Mouse (Mus musculus): ENCODE measurements around the gene Ptpra. TPM values are rescaled to one million over a fixed set of nuclear protein-coding genes. Genes with fewer than 3 reads are reported as not detected.
A peak's percentile ranks its signal among the peaks of the same experiment; 100 is the strongest.

Gene Ptpra
- polyA plus RNA-seq, 1 experiment from 2014 or later = 158 TPM

GRCm38 (mm10) chr2:130554841-130555240 is 104.8 kb downstream of the Ptpra start:
- Histone ChIP-seq H3K9ac (no peak overlapping the region), H3K27me3 (ENCODE audit: control insufficient read depth, insufficient read depth, low read length) (no peaks in the 10 kb centered on the region), H3K27ac (no peak overlapping the region), H3K9me3 (ENCODE audit: control insufficient read depth, low read length) (no peaks in the 10 kb centered on the region), H3K4me1 (replicated peaks; ENCODE audit: control insufficient read depth, insufficient read depth, low read length) (no peaks in the 10 kb centered on the region), H3K4me3 (replicated peaks; ENCODE audit: low read length) (no peak overlapping the region), H3K4me2 (replicated peaks) (no peak overlapping the region), H3K36me3 (replicated peaks; ENCODE audit: control insufficient read depth, insufficient read depth) (peaks cover 77% of the 10 kb centered on the region)
- no peak for DNase-seq (ENCODE audit: low spot score)
- WGBS = 90% methylated on average over 7 of the region's 7 CpGs
- no peak for ATAC-seq (ENCODE audit: low FRiP score)

- H3K9me3 ChIP-seq (ENCODE audit: control insufficient read depth, low read length) = no peaks in the 10 kb centered on the region
- no peak for ATAC-seq (ENCODE audit: low FRiP score)
- H3K4me1 ChIP-seq (replicated peaks; ENCODE audit: control insufficient read depth, insufficient read depth, low read length) = no peaks in the 10 kb centered on the region
- H3K4me3 ChIP-seq (replicated peaks; ENCODE audit: low read length) = no peak overlapping the region
- DNase-seq (ENCODE audit: low spot score) = no peak
- no peak overlapping the region for H3K4me2 ChIP-seq (replicated peaks)
- no peak overlapping the region for H3K9ac ChIP-seq
- 92% methylated on average over 1 of the region's 1 CpGs for WGBS
- no peaks in the 10 kb centered on the region for H3K27me3 ChIP-seq (ENCODE audit: control insufficient read depth, insufficient read depth, low read length)
- H3K27ac ChIP-seq = no peak overlapping the region
- peaks cover 64% of the 10 kb centered on the region for H3K36me3 ChIP-seq (replicated peaks; ENCODE audit: control insufficient read depth, insufficient read depth)
Observed at GRCm38 (mm10) chr2:130556292-130556691, 106.2 kb downstream of the Ptpra start.

GRCm38 (mm10) chr2:130557462-130557861 is 107.4 kb downstream of the Ptpra start:
- H3K36me3 ChIP-seq (replicated peaks; ENCODE audit: control insufficient read depth, insufficient read depth) = peaks cover 52% of the 10 kb centered on the region
- H3K9me3 ChIP-seq (ENCODE audit: control insufficient read depth, low read length) = no peaks in the 10 kb centered on the region
- no peak for ATAC-seq (ENCODE audit: low FRiP score)
- no peak overlapping the region for H3K4me2 ChIP-seq (replicated peaks)
- no peak overlapping the region for H3K4me3 ChIP-seq (replicated peaks; ENCODE audit: low read length)
- WGBS = 98% methylated on average over 2 of the region's 2 CpGs
- no peak overlapping the region for H3K27ac ChIP-seq
- no peaks in the 10 kb centered on the region for H3K4me1 ChIP-seq (replicated peaks; ENCODE audit: control insufficient read depth, insufficient read depth, low read length)
- no peak for DNase-seq (ENCODE audit: low spot score)
- H3K27me3 ChIP-seq (ENCODE audit: control insufficient read depth, insufficient read depth, low read length) = no peaks in the 10 kb centered on the region
- no peak overlapping the region for H3K9ac ChIP-seq

- ATAC-seq (ENCODE audit: low FRiP score) (no peak), DNase-seq (ENCODE audit: low spot score) (no peak)
- WGBS = 63% methylated on average over 2 of the region's 2 CpGs
- H3K4me1 ChIP-seq (replicated peaks; ENCODE audit: control insufficient read depth, insufficient read depth, low read length) = peaks cover 4% of the 10 kb centered on the region; the same call in 1 of the 2 replicates
- H3K27me3 ChIP-seq (ENCODE audit: control insufficient read depth, insufficient read depth, low read length) = no peaks in the 10 kb centered on the region
- H3K9me3 ChIP-seq (ENCODE audit: control insufficient read depth, low read length) = no peaks in the 10 kb centered on the region
- H3K4me2 ChIP-seq (replicated peaks) = no peak overlapping the region
- H3K36me3 ChIP-seq (replicated peaks; ENCODE audit: control insufficient read depth, insufficient read depth) = peaks cover 46% of the 10 kb centered on the region
- H3K27ac ChIP-seq = no peak overlapping the region
- no peak overlapping the region for H3K9ac ChIP-seq
- no peak overlapping the region for H3K4me3 ChIP-seq (replicated peaks; ENCODE audit: low read length)
Observed at GRCm38 (mm10) chr2:130558015-130558414, 107.9 kb downstream of the Ptpra start.

GRCm38 (mm10) chr2:130563212-130564055 is 113.4 kb downstream of the Ptpra start, which contains the start of gene Mrps26:
Mrps26 (plus strand) TSS chr2:130563742.
- H3K36me3 ChIP-seq (replicated peaks; ENCODE audit: control insufficient read depth, insufficient read depth) = peaks cover 25% of the 10 kb centered on the region
- H3K9ac ChIP-seq = peak within 1 kb of the TSS; percentile 95
- H3K4me3 ChIP-seq (replicated peaks; ENCODE audit: low read length) = peak within 1 kb of the TSS; percentile 95
- ATAC-seq (ENCODE audit: low FRiP score) = peak; percentile 99
- peak within 1 kb of the TSS; percentile 88 for H3K4me2 ChIP-seq (replicated peaks)
- peak; percentile 87 for DNase-seq (ENCODE audit: low spot score)
- H3K27ac ChIP-seq = peak within 1 kb of the TSS; percentile 38
- H3K27me3 ChIP-seq (ENCODE audit: control insufficient read depth, insufficient read depth, low read length) = no peaks in the 10 kb centered on the region
- H3K4me1 ChIP-seq (replicated peaks; ENCODE audit: control insufficient read depth, insufficient read depth, low read length) = peaks cover 20% of the 10 kb centered on the region
- no peaks in the 10 kb centered on the region for H3K9me3 ChIP-seq (ENCODE audit: control insufficient read depth, low read length)
- WGBS = under 1% methylated on average over 61 of the region's 61 CpGs

DNA sequence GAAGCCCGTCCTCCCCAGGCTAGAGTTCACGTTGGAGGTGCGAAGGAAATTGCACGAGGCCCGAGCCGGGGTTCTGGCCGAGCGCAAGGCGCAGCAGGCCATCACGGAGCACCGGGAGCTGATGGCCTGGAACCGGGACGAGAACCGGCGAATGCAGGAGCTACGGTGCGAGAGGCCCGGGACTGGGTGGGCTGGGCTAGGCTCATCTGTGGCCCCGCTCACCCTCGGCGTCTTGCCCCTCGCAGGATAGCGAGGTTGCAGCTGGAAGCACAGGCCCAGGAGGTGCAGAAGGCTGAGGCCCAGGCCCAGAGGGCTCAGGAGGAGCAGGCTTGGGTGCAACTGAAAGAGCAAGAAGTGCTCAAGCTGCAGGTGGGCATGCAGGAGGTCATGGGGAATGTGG is 114.0 kb downstream of the Ptpra start:
- H3K4me3 ChIP-seq (replicated peaks; ENCODE audit: low read length) = peak overlapping the region; percentile 95
- no peaks in the 10 kb centered on the region for H3K27me3 ChIP-seq (ENCODE audit: control insufficient read depth, insufficient read depth, low read length)
- no peak for ATAC-seq (ENCODE audit: low FRiP score)
- peak overlapping the region; percentile 88 for H3K4me2 ChIP-seq (replicated peaks)
- peak overlapping the region; percentile 95 for H3K9ac ChIP-seq
- no peak overlapping the region for H3K27ac ChIP-seq
- no peaks in the 10 kb centered on the region for H3K9me3 ChIP-seq (ENCODE audit: control insufficient read depth, low read length)
- DNase-seq (ENCODE audit: low spot score) = no peak
- peaks cover 20% of the 10 kb centered on the region for H3K4me1 ChIP-seq (replicated peaks; ENCODE audit: control insufficient read depth, insufficient read depth, low read length)
- WGBS = under 1% methylated on average over 16 of the region's 23 CpGs
- peaks cover 24% of the 10 kb centered on the region for H3K36me3 ChIP-seq (replicated peaks; ENCODE audit: control insufficient read depth, insufficient read depth)

GRCm38 (mm10) chr2:130564983-130565382 is 114.9 kb downstream of the Ptpra start:
- Histone ChIP-seq H3K4me2 (replicated peaks) (peak overlapping the region; percentile 88), H3K4me3 (replicated peaks; ENCODE audit: low read length) (0 out of 2 replicates have a peak overlapping the region, but pooled peaks have one; percentile 95), H3K9me3 (ENCODE audit: control insufficient read depth, low read length) (no peaks in the 10 kb centered on the region), H3K27ac (no peak overlapping the region), H3K36me3 (replicated peaks; ENCODE audit: control insufficient read depth, insufficient read depth) (peaks cover 24% of the 10 kb centered on the region), H3K9ac (no peak overlapping the region), H3K27me3 (ENCODE audit: control insufficient read depth, insufficient read depth, low read length) (no peaks in the 10 kb centered on the region), H3K4me1 (replicated peaks; ENCODE audit: control insufficient read depth, insufficient read depth, low read length) (peaks cover 20% of the 10 kb centered on the region)
- DNase-seq (ENCODE audit: low spot score) (no peak), ATAC-seq (ENCODE audit: low FRiP score) (no peak)
- WGBS = 81% methylated on average over 8 of the region's 8 CpGs

- Histone ChIP-seq H3K27ac (no peak overlapping the region), H3K36me3 (replicated peaks; ENCODE audit: control insufficient read depth, insufficient read depth) (peaks cover 24% of the 10 kb centered on the region), H3K9me3 (ENCODE audit: control insufficient read depth, low read length) (no peaks in the 10 kb centered on the region), H3K27me3 (ENCODE audit: control insufficient read depth, insufficient read depth, low read length) (no peaks in the 10 kb centered on the region), H3K4me3 (replicated peaks; ENCODE audit: low read length) (no peak overlapping the region), H3K4me1 (replicated peaks; ENCODE audit: control insufficient read depth, insufficient read depth, low read length) (peaks cover 13% of the 10 kb centered on the region), H3K9ac (no peak overlapping the region), H3K4me2 (replicated peaks) (no peak overlapping the region)
- 82% methylated on average over 4 of the region's 4 CpGs for WGBS
- no peak for ATAC-seq (ENCODE audit: low FRiP score)
- DNase-seq (ENCODE audit: low spot score) = no peak
Observed at GRCm38 (mm10) chr2:130568921-130569320, 118.8 kb downstream of the Ptpra start.

DNA sequence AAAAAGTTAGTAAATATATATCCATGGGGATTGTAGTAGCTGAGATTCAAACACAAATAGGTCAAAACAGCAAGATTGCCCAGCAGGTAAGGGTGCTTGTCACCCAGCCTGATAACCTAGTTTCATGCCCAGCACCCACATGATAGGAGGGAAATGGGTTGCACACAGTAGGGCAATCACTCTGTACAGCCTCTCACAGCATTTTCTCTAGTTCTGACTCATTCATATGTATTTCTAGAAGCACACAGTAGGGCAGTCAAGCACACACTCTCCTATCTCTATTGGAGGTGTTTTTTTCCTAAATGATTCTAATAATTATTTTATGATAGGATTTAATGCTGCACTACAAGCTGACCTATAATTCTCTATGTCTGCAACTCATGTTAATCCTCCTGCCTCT is 119.8 kb downstream of the Ptpra start:
- Histone ChIP-seq H3K27ac (no peak overlapping the region), H3K36me3 (replicated peaks; ENCODE audit: control insufficient read depth, insufficient read depth) (peaks cover 21% of the 10 kb centered on the region), H3K4me1 (replicated peaks; ENCODE audit: control insufficient read depth, insufficient read depth, low read length) (peaks cover 4% of the 10 kb centered on the region), H3K27me3 (ENCODE audit: control insufficient read depth, insufficient read depth, low read length) (peaks cover 5% of the 10 kb centered on the region), H3K9ac (no peak overlapping the region), H3K4me3 (replicated peaks; ENCODE audit: low read length) (no peak overlapping the region), H3K4me2 (replicated peaks) (no peak overlapping the region), H3K9me3 (ENCODE audit: control insufficient read depth, low read length) (no peaks in the 10 kb centered on the region)
- no peak for DNase-seq (ENCODE audit: low spot score)
- ATAC-seq (ENCODE audit: low FRiP score) = no peak
